Mouse (Mus musculus) embryonic facial prominence, embryonic 10.5 days (tissue): ENCODE data around the gene B3gnt9. TPM values are rescaled to one million over a fixed set of nuclear protein-coding genes. Genes with fewer than 3 reads are reported as not detected.
A peak's percentile ranks its signal among the peaks of the same experiment; 100 is the strongest.

Source experiments
- DNase-seq: peaks from one replicate; pipeline ENCODE4 v3.0.0-alpha.2; 2017; ENCODE audit warnings: low spot score
- H3K27ac ChIP-seq: fragments of 300-500 bp; sonication (generic); replicated peaks from 2 replicates; pipeline ENCODE4 v1.5.1; 2016; ENCODE audit warnings: mild to moderate bottlenecking
- H3K27me3 ChIP-seq: fragments of 300-500 bp; sonication (generic); replicated peaks from 2 replicates; pipeline ENCODE4 v1.6.1; 2016; ENCODE audit warnings: low read depth, mild to moderate bottlenecking; ENCODE audit not compliant: poor library complexity, severe bottlenecking
- H3K36me3 ChIP-seq: fragments of 300-500 bp; sonication (generic); replicated peaks from 2 replicates; pipeline ENCODE4 v1.6.1; 2016; ENCODE audit warnings: mild to moderate bottlenecking, moderate library complexity
- H3K4me1 ChIP-seq: fragments of 300-500 bp; sonication (generic); 2 replicates; pipeline ENCODE4 v1.6.1; 2016
- H3K4me3 ChIP-seq: fragments of 300-500 bp; sonication (generic); 2 replicates; pipeline ENCODE4 v1.5.1; 2016; ENCODE audit warnings: mild to moderate bottlenecking, moderate library complexity
- H3K9me3 ChIP-seq: fragments of 300-500 bp; sonication (generic); 2 replicates; pipeline ENCODE4 v1.6.1; 2016; ENCODE audit warnings: mild to moderate bottlenecking
- WGBS: fragments of 180-500 bp; shearing (Covaris S2); methylation state at CpG from one replicate; pipeline ENCODE4 v1.1.7; 2016; 5-methylcytosine and 5-hydroxymethylcytosine counted together
- polyA plus RNA-seq: library from polyadenylated mRNA; unstranded; fragments of >200 nt; fragmentation: Nextera tagmentation; extraction: Ambion mirVana; gene quantifications from 2 replicates; pipeline ENCODE4 v1.2.1, GENCODE M21; 2016

B3gnt9 gene
- polyA plus RNA-seq, 1 experiment from 2014 or later, result 1.6 TPM

DNA sequence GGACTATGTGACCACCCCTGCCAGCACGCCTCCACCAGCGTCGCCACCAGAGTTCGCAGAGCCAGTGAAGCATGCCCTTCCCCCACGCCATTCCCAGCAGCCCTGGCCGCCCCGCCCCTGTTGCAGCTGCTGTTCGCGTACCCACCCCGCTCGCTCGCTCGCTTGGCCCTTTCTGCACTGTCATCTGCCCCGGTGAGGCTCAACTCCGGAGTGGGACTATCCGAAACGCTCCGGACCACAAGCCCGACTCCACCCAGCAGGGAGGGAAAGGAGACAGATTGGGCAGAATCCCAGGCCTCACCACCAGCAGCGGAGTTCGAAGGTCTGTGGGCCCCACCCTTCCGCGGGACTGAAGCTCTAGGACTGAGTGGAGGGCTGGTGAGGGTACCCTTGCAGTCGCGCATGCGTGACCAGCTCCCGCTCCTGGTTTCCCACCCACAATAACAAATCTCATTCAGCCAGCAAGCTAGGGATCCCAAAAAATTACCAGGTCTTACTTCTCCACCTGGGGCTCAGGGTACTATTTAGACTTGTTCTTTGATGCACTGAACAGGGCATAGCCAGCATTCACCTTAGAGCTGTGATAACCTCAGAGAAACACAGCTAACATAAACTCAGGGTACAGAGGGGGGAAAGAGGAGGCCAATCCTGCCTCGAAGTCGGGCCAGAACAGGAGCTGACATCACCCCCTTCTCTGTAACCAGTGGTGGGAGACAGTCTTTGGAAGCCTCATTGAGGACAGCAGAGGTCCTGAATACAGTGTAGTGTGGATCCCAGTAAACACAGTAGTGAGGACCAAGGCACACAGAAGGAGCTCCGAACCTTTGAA, 21.6 kb upstream of the B3gnt9 start:
- 4% methylated on average over 30 of the region's 30 CpGs for WGBS

DNA sequence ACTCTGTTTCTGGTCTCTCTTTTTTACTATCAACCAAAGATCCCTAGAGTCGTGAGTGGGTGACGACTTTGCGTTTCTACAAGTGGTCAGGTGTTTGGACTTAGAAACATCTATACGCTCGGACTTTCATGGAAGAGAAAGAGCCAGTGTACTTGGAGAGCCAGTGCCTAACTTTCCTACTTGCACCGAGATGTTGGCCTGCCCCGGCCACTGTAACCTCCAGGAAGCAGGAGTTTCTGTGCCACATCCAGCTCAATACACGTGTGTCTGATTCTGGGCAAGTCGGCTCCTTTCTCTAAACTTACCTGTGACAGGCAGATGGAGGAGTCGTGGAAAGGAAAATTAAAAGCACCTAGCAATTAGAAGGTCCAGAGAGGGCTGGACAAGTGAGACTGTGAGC, 20.9 kb upstream of the B3gnt9 start, which contains the start of gene Nol3:
Gene Nol3, plus strand, starts transcription at position 301 of the 400 bp plus-strand sequence.
- Histone ChIP-seq H3K4me1 (peaks cover 25% of the 10 kb centered on the region), H3K4me3 (peak within 1 kb of the TSS; percentile 55), H3K27ac (peak within 1 kb of the TSS; percentile 8; the same call in 1 of the 2 replicates), H3K9me3 (no peaks in the 10 kb centered on the region), H3K36me3 (peaks cover 4% of the 10 kb centered on the region), H3K27me3 (peaks cover 100% of the 10 kb centered on the region)
- DNase-seq, result no peak
- 5% methylated on average over 10 of the region's 10 CpGs for WGBS

More for the DNA sequence above, 21.6 kb upstream of the B3gnt9 start:
- peaks cover 8% of the 10 kb centered on the region for H3K36me3 ChIP-seq
- H3K4me1 ChIP-seq, result peaks cover 22% of the 10 kb centered on the region
- H3K9me3 ChIP-seq, result no peaks in the 10 kb centered on the region
- H3K27me3 ChIP-seq, result peaks cover 100% of the 10 kb centered on the region
- H3K27ac ChIP-seq, result peak overlapping the region; percentile 8; the same call in 1 of the 2 replicates
- DNase-seq, result peak; percentile 72
- peak overlapping the region; percentile 55 for H3K4me3 ChIP-seq

DNA sequence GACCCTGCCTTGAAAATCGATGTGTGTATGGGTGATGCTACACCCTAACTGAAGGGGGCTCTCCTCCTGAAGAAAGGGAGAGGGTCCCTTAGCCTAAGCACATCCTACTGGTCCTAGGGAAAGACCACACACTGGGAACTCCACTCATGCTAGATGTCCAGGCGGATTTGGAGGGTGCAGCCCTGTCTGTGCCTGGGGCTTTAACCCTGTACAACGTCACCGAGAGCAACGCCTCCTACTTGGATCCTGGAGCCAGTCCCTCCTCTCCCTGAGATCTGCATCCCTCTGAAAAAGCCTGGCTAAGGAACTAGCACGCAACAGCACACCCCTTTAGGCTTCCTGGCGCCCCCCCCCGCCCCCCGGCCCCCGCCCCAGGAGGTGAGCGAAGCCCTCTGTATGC, 20.4 kb upstream of the B3gnt9 start:
- H3K27ac ChIP-seq, result no peak overlapping the region
- 5% methylated on average over 11 of the region's 11 CpGs for WGBS
- H3K36me3 ChIP-seq, result no peaks in the 10 kb centered on the region

DNA sequence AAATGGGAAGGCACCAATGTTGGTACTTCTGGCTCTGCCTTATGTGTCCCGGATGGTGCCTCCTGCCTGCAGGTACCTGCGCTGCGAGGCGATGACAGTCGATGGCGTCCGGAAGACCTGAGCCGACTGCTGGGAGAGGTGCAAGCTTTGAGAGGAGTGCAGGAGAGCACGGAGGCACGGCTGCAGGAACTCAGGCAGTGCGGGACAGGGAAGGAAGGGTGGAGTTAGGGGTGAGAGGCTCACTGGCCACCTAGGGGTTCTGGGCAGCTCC, 15.9 kb upstream of the B3gnt9 start:
- 2% methylated on average over 11 of the region's 11 CpGs for WGBS
- peaks cover 100% of the 10 kb centered on the region for H3K27me3 ChIP-seq
- H3K4me3 ChIP-seq, result 0 out of 2 replicates have a peak overlapping the region, but pooled peaks have one; percentile 4
- no peaks in the 10 kb centered on the region for H3K36me3 ChIP-seq
- H3K4me1 ChIP-seq, result peaks cover 48% of the 10 kb centered on the region
- no peak overlapping the region for H3K27ac ChIP-seq
- H3K9me3 ChIP-seq, result peaks cover 4% of the 10 kb centered on the region
- peak; percentile 35 for DNase-seq

More for the DNA sequence above, 20.4 kb upstream of the B3gnt9 start:
- Histone ChIP-seq H3K9me3 (no peaks in the 10 kb centered on the region), H3K4me3 (peak overlapping the region; percentile 55), H3K4me1 (peaks cover 30% of the 10 kb centered on the region), H3K27me3 (peaks cover 100% of the 10 kb centered on the region)
- no peak for DNase-seq

DNA sequence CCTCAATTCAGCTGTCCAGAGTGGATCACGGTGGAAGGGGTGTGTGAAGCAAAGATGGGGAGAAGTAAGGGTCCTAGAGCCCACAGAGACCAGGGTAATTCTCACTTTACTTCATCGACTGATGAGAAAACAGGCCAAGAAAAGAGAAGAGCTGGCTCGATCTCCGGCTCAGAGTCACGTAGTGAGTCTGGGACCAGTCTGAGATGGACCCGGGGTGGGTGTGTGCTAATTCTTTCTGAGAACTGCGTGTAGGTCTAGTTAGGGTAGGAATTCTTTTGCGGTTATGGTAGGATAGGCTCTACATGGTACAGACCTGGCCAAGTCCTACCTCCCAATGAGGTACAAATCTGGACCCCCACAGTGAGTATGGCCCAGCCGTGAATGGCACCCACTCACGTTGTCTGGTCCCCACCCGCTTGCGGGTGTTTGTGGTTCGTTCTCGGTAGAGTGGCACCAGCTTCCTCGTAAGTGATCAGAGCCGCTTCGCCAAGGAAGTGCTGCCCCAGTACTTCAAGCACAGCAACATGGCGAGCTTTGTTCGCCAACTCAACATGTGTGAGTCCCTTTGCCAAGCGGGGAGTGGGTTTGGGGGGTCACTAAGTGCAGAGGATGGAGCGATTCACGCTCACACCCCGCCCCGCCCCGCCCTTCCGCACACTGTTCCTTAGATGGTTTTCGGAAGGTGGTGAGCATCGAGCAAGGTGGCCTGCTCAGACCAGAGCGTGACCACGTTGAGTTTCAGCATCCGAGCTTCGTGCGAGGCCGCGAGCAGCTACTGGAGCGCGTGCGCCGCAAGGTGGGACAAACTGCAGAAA, 15.4 kb upstream of the B3gnt9 start:
- DNase-seq, result peak; percentile 43
- Histone ChIP-seq H3K4me3 (peak overlapping the region; percentile 65), H3K27me3 (peaks cover 100% of the 10 kb centered on the region), H3K36me3 (no peaks in the 10 kb centered on the region), H3K27ac (no peak overlapping the region), H3K4me1 (peaks cover 43% of the 10 kb centered on the region), H3K9me3 (peaks cover 4% of the 10 kb centered on the region)
- 2% methylated on average over 39 of the region's 39 CpGs for WGBS

DNA sequence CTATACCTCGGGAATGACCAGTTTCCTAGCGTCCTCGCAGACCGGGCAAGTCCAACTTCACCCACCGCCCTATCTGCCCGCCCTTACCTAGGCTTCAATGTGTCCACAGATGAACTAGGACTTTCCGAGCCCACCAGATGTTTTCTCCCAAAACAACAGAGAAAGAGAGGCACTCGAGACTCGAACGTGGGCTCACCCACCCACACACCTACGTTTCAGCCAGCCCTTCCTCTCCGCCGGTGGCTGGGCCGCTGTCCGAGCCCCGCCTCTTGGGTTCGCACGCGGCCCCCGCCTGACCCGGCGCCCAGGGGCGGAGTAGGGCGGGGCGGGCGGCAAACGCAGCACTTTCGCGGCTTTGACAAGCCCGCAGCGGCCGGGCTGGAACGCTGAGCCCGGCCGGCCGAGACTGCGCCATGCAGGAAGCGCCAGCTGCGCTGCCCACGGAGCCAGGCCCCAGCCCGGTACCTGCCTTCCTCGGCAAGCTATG, 14.6 kb upstream of the B3gnt9 start, which contains the start of gene Hsf4:
Gene Hsf4, plus strand, starts transcription at position 341 of the 487 bp plus-strand sequence.
- H3K36me3 ChIP-seq, result no peaks in the 10 kb centered on the region
- peak; percentile 69 for DNase-seq
- under 1% methylated on average over 42 of the region's 42 CpGs for WGBS
- peaks cover 50% of the 10 kb centered on the region for H3K4me1 ChIP-seq
- H3K27ac ChIP-seq, result peak within 1 kb of the TSS; percentile 37; the same call in 1 of the 2 replicates
- peaks cover 100% of the 10 kb centered on the region for H3K27me3 ChIP-seq
- H3K9me3 ChIP-seq, result peaks cover 4% of the 10 kb centered on the region
- H3K4me3 ChIP-seq, result peak within 1 kb of the TSS; percentile 65

DNA sequence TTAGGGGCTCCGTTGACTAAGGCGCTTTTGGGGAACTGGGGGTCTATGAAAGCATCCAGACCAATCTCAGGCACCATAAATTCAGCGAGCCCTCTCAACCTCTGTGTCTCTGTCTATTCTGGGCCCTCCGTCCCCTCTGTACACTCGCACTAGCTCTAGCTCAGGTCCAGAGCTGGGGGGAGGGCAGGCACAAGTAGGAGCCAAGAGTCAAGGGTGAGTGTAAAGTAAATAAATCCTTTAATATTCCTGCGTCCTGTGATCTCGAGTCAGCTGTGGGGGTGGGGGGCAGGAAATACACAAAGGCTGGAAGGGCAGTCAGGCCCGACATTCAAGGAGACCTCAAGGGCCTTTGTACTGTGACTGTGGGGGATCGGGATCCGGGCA, 14.1 kb upstream of the B3gnt9 start:
- H3K4me3 ChIP-seq, result peak overlapping the region; percentile 65
- peaks cover 4% of the 10 kb centered on the region for H3K9me3 ChIP-seq
- peaks cover 54% of the 10 kb centered on the region for H3K4me1 ChIP-seq
- peak overlapping the region; percentile 37; the same call in 1 of the 2 replicates for H3K27ac ChIP-seq
- H3K36me3 ChIP-seq, result no peaks in the 10 kb centered on the region
- DNase-seq, result no peak
- peaks cover 100% of the 10 kb centered on the region for H3K27me3 ChIP-seq
- under 1% methylated on average over 10 of the region's 10 CpGs for WGBS

DNA sequence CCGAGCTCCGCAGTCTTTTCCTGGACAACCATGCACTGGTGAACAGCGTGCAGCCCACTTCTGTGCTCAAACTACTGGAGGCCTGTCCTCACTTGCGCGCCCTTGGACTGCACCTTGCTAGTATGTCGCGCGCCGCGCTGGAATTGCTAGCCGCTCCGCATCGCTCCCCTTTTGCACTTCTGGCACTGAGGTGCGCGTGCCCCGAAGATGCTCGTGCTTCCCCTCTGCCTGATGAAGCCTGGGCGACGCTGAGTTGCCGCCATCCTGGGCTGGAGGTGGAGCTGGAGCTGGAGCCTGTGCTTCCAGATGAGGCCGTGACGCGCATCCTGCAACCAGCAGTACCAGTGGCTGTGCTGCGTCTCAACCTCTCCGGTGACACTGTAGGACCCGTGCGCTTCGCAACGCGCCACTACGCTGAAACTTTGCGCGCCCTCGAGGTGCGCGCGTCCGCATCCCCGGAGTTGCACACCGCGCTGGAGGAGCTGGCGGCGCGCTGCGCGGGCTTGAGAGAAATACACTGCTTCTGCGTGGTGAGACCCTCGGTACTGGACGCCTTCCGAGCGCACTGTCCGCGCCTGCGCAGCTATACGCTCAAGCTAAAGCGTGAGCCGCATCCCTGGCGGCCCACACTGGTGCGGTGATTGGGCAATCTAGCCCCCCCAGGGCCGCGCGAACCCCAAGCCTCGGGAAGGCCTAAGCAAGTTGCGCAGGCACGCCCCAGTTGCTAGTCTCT, 13.6 kb upstream of the B3gnt9 start:
- Histone ChIP-seq H3K27ac (peak overlapping the region; percentile 37; the same call in 1 of the 2 replicates), H3K27me3 (peaks cover 100% of the 10 kb centered on the region), H3K4me1 (peaks cover 59% of the 10 kb centered on the region), H3K36me3 (no peaks in the 10 kb centered on the region), H3K9me3 (peaks cover 4% of the 10 kb centered on the region), H3K4me3 (peak overlapping the region; percentile 65)
- WGBS, result under 1% methylated on average over 65 of the region's 65 CpGs
- DNase-seq, result peak; percentile 85

DNA sequence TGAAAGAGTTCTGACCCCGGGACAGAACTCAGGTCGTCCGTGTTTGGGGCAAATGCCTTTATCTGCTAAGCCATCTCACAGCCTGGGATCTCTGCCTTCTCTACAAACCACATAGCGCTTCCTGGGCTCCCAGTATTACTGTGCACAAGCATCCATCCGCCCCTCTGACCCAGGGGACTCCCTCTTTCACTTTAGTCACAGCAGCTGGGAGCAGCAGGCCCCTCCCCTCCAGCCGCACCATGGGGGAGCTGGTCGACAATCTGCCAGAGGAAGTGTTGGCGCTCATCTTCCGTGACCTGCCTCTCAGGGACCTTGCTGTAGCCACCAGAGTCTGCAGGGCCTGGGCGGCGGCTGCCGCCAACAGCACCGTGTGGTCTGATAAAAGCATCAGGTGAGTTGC, 11.8 kb upstream of the B3gnt9 start:
- Histone ChIP-seq H3K27me3 (peaks cover 100% of the 10 kb centered on the region), H3K27ac (no peak overlapping the region), H3K4me1 (peaks cover 59% of the 10 kb centered on the region), H3K36me3 (no peaks in the 10 kb centered on the region), H3K4me3 (no peak overlapping the region), H3K9me3 (peaks cover 4% of the 10 kb centered on the region)
- WGBS, result 8% methylated on average over 13 of the region's 13 CpGs
- no peak for DNase-seq

DNA sequence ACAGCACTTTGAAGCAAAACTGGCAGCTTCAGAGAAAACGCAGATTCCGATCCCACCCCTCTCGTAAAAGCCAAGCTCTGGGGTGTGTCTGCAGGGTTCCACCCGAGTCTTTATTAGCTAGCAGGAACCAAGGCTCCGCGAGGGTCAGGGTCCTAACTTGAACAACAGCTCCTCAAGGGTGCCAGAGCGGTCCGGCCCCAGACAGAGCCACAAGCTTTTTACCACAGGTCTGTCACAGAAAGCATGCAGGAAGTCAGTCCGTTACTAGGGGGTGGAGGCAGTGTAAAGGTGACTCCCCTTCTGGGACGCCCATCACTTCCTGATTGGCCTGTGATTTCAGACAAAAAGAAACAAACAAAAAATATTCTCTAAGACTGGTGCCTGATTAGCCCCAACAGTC, 10.2 kb upstream of the B3gnt9 start:
- DNase-seq, result no peak
- H3K36me3 ChIP-seq, result no peaks in the 10 kb centered on the region
- peaks cover 100% of the 10 kb centered on the region for H3K27me3 ChIP-seq
- WGBS, result 15% methylated on average over 10 of the region's 10 CpGs
- H3K27ac ChIP-seq, result no peak overlapping the region
- peak overlapping the region; percentile 76 for H3K4me3 ChIP-seq
- peaks cover 49% of the 10 kb centered on the region for H3K4me1 ChIP-seq
- H3K9me3 ChIP-seq, result peaks cover 4% of the 10 kb centered on the region

DNA sequence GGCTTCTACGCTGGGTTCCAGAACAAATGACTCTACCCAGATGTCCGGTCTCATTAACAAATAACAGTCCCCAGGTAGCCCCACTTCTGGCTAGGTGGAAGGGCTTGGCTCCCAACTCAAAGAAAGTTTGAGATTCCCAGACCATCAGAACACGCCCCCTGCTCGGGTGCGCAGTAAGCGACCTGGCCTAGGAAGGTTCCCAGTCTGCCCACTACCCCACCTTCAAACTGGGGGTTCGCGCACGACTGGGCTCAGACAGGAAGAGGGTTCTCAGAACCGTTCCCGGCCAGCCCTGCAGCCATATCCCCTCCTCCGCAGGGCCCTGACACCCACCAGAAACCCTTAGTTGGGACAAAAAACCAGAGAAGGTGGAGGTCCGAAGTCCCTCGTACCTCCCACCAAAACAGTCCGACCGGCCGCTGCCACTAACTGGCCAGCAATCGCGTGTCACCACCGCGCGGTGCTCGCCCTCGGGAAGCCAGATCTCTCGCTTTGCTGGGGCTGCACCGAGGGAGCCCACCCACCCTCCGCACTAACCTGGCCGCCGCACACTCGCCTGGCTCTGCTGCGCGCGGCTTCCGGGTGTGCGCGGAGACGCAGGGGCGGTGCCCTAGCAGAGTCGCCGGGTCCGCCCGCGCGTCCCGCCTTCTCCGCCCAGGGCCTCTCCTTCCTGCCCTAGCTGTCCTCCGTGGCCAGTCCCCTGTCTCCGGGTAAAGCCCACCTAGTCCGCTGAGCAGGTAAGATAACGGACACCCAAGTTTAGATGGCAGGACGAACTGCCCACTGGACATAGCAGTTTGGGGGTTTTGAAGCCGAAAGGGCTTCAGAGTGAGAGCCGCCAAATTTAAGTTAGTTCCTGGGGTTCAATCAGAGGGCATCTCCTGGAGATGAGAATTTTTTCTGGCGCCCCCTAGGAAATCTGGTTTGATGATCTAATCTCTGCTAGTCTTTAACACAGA, 9.3 kb upstream of the B3gnt9 start, which contains the start of the genes Tradd and Fbxl8:
Gene Tradd, minus strand, starts transcription at position 586 of the 959 bp plus-strand sequence.
Gene Fbxl8, plus strand, starts transcription at position 625 of the 959 bp plus-strand sequence.
- Histone ChIP-seq H3K4me1 (peaks cover 48% of the 10 kb centered on the region), H3K27ac (peak within 1 kb of the TSS; percentile 59; the same call in 1 of the 2 replicates), H3K36me3 (no peaks in the 10 kb centered on the region), H3K27me3 (peaks cover 100% of the 10 kb centered on the region), H3K4me3 (peak within 1 kb of the TSS; percentile 76), H3K9me3 (peaks cover 4% of the 10 kb centered on the region)
- 1% methylated on average over 54 of the region's 54 CpGs for WGBS
- peak; percentile 83 for DNase-seq
